Mouse (Mus musculus): ENCODE measurements around the gene Bsdc1. TPM values are rescaled to one million over a fixed set of nuclear protein-coding genes. Genes with fewer than 3 reads are reported as not detected.

Bsdc1 gene
- total and polyA plus RNA-seq, 3 experiments: 14.1 to 19.2 TPM; not detected in 1

GRCm38 (mm10) chr4:129479863-129480262 is 18.5 kb downstream of the Bsdc1 start:
- peaks cover 0 to 3% of the 10 kb centered on the region in 2 experiments; a peak in 1 of 4 replicates for H3K36me3 ChIP-seq (ENCODE audit: control insufficient read depth in 1 of 2, insufficient read depth in 2 of 2, low read length in 2 of 2)
- no peak overlapping the region for H3K4me3 ChIP-seq (ENCODE audit: control insufficient read depth in 1 of 2, insufficient read depth in 1 of 2, low read depth in 2 of 2, low read length in 2 of 2)
- H3K79me2 ChIP-seq (ENCODE audit: control insufficient read depth, insufficient read depth, low read length, poor library complexity): no peaks in the 10 kb centered on the region
- H3K4me1 ChIP-seq (ENCODE audit: control insufficient read depth in 1 of 2, insufficient read depth in 2 of 2, low read length in 2 of 2): no peaks in the 10 kb centered on the region
- H3K27me3 ChIP-seq (ENCODE audit: control insufficient read depth in 1 of 2, insufficient read depth in 2 of 2, low read length in 2 of 2): no peaks in the 10 kb centered on the region
- no peaks in the 10 kb centered on the region for H3K9me3 ChIP-seq (replicated peaks; ENCODE audit: insufficient read depth, low read length)
- no peak for DNase-seq (ENCODE audit: low read depth, low spot score)
- no peak overlapping the region for H3K9ac ChIP-seq (ENCODE audit: control insufficient read depth, low read depth, low read length, poor library complexity, severe bottlenecking)
- no peak overlapping the region for H3K27ac ChIP-seq (ENCODE audit: control insufficient read depth, low read depth, low read length)
- TF ChIP-seq GABPA (IDR thresholded peaks at IDR 0.05; ENCODE audit: low read depth, low read length) (no peak), RCOR1 (IDR thresholded peaks at IDR 0.05; ENCODE audit: low read depth, low read length) (no peak), MEF2A (IDR thresholded peaks at IDR 0.05; ENCODE audit: extremely low read depth, insufficient replicate concordance, low read depth, low read length, poor library complexity, severe bottlenecking) (no peak), CHD2 (IDR thresholded peaks at IDR 0.05; ENCODE audit: low read length) (no peak), NELFE (IDR thresholded peaks at IDR 0.05; ENCODE audit: low read depth, low read length) (no peak), ZNF384 (IDR thresholded peaks at IDR 0.05; ENCODE audit: low read depth, low read length) (no peak), CHD1 (IDR thresholded peaks at IDR 0.05; ENCODE audit: low read depth, low read length) (no peak), SIN3A (IDR thresholded peaks at IDR 0.05; ENCODE audit: low read length) (no peak), JUND (IDR thresholded peaks at IDR 0.05; ENCODE audit: low read depth, low read length) (no peak), NRF1 (IDR thresholded peaks at IDR 0.05; ENCODE audit: insufficient read depth, low read depth, low read length, poor library complexity, severe bottlenecking) (no peak), ZC3H11A (IDR thresholded peaks at IDR 0.05; ENCODE audit: low read depth, low read length) (no peak), POLR2A (IDR thresholded peaks at IDR 0.05; ENCODE audit: control insufficient read depth in 1 of 2, insufficient read depth in 1 of 2, low read depth in 1 of 2, low read length in 2 of 2, poor library complexity in 1 of 2) (no peak), ETS1 (IDR thresholded peaks at IDR 0.05; ENCODE audit: low read depth, low read length) (no peak), MAFK (IDR thresholded peaks at IDR 0.05; ENCODE audit: borderline replicate concordance, low read depth, low read length) (no peak), KAT2A (conservative IDR thresholded peaks at IDR 0.05; ENCODE audit: low read depth, low read length) (no peak), USF2 (IDR thresholded peaks at IDR 0.05; ENCODE audit: borderline replicate concordance in 1 of 2, insufficient read depth in 1 of 2, low read depth in 1 of 2, low read length in 2 of 2) (no peak), MYC (IDR thresholded peaks at IDR 0.05; ENCODE audit: low read depth, low read length) (no peak), GATA1 (IDR thresholded peaks at IDR 0.05; ENCODE audit: low read depth, low read length) (no peak), UBTF (IDR thresholded peaks at IDR 0.05; ENCODE audit: borderline replicate concordance, insufficient read depth, low read depth, low read length) (no peak), EP300 (IDR thresholded peaks at IDR 0.05; ENCODE audit: low read depth in 1 of 2, low read length in 2 of 2) (no peak)

GRCm38 (mm10) chr4:129481090-129481489 is 19.7 kb downstream of the Bsdc1 start:
- H3K27ac ChIP-seq (ENCODE audit: control insufficient read depth, low read depth, low read length): no peak overlapping the region
- no peak for DNase-seq (ENCODE audit: low read depth, low spot score)
- no peak overlapping the region for H3K4me3 ChIP-seq (ENCODE audit: control insufficient read depth in 1 of 2, insufficient read depth in 1 of 2, low read depth in 2 of 2, low read length in 2 of 2)
- no peaks in the 10 kb centered on the region for H3K79me2 ChIP-seq (ENCODE audit: control insufficient read depth, insufficient read depth, low read length, poor library complexity)
- TF ChIP-seq TCF12 (IDR thresholded peaks at IDR 0.05; ENCODE audit: low read depth, low read length): no peak
- no peak overlapping the region for H3K9ac ChIP-seq (ENCODE audit: control insufficient read depth, low read depth, low read length, poor library complexity, severe bottlenecking)
- H3K36me3 ChIP-seq (ENCODE audit: control insufficient read depth in 1 of 2, insufficient read depth in 2 of 2, low read length in 2 of 2): peaks cover 0 to 3% of the 10 kb centered on the region in 2 experiments; a peak in 1 of 4 replicates
- no peaks in the 10 kb centered on the region for H3K4me1 ChIP-seq (ENCODE audit: control insufficient read depth in 1 of 2, insufficient read depth in 2 of 2, low read length in 2 of 2)
- no peaks in the 10 kb centered on the region for H3K27me3 ChIP-seq (ENCODE audit: control insufficient read depth in 1 of 2, insufficient read depth in 2 of 2, low read length in 2 of 2)
- no peaks in the 10 kb centered on the region for H3K9me3 ChIP-seq (replicated peaks; ENCODE audit: insufficient read depth, low read length)
